Mouse (Mus musculus): ENCODE results near the gene Maip1.
A peak's percentile ranks its signal among the peaks of the same experiment; 100 is the strongest.

Gene Maip1

GRCm38 (mm10) chr1:57428368-57429308, 22.5 kb downstream of the Maip1 start:
- peak; percentile 94 to 96 for DNase-seq

- DNase-seq = peak in 1 of 2 experiments; percentile 53
Observed at GRCm38 (mm10) chr1:57429786-57430483, 23.8 kb downstream of the Maip1 start.

- DNase-seq = no peak
Observed at GRCm38 (mm10) chr1:57433141-57433540, 27.0 kb downstream of the Maip1 start.

- DNase-seq = peak; percentile 80 to 86
Observed at GRCm38 (mm10) chr1:57436408-57436807, 30.3 kb downstream of the Maip1 start.

GRCm38 (mm10) chr1:57436954-57437353, 30.8 kb downstream of the Maip1 start:
- peak; percentile 35 to 52 for DNase-seq

- no peak for DNase-seq
Observed at GRCm38 (mm10) chr1:57439026-57439425, 32.9 kb downstream of the Maip1 start.

GRCm38 (mm10) chr1:57440771-57441170, 34.6 kb downstream of the Maip1 start:
- no peak for DNase-seq

- DNase-seq = peak in 1 of 2 experiments; percentile 25
Observed at GRCm38 (mm10) chr1:57445679-57446078, 39.6 kb downstream of the Maip1 start.

- DNase-seq = no peak
Observed at GRCm38 (mm10) chr1:57450241-57450640, 44.1 kb downstream of the Maip1 start.

GRCm38 (mm10) chr1:57460305-57460940, 54.3 kb downstream of the Maip1 start:
- no peak for DNase-seq
